Mouse (Mus musculus): ENCODE results near the gene Ghr.

DNA sequence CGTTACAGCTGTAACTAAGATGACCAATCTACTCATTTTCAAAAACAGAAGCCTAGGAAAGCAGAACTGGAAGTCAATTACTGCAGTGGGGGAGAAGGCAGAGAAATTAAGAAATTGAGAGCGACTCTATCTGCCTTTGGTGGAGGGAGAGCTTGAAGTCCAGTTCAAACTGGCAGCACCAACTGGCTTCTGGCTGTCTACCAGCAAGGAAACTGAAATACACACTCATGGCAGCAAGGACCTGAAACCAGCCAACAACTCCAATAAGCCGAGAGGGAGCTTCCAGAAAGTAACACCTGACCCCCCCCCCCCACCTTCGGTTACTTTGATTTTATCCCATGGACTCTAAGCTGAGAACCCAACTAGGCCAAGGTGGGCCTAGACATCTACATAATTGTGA lies 114.1 kb downstream of the Ghr start:
- no peak for TF ChIP-seq CTCF (IDR thresholded peaks at IDR 0.05; ENCODE audit: low read depth)
- TF ChIP-seq EP300 (IDR thresholded peaks at IDR 0.05; ENCODE audit: low read depth), result no peak
